Mouse (Mus musculus) E14TG2a.4 (cell line): ENCODE data around the gene Myo16.

Source experiments
- CTCF ChIP-seq: conservative IDR thresholded peaks from 2 replicates; pipeline ENCODE4 v1.5.1; 2014; ENCODE audit warnings: low read length
- NANOG ChIP-seq: IDR thresholded peaks from 2 replicates; pipeline ENCODE4 v1.6.1; 2014; ENCODE audit warnings: borderline replicate concordance, low read length, mixed read lengths

GRCm38 (mm10) chr8:10501750-10502149, 348.0 kb downstream of the Myo16 start:
- TF ChIP-seq CTCF = no peak
- TF ChIP-seq NANOG = no peak
